Mouse (Mus musculus) B cell, adult 2 months (primary cell): ENCODE results near the gene Dtl.

Experiments
- DNase-seq, 2 experiments: peaks; one replicate each; pipeline ENCODE4 v3.0.0; 2022

Dtl gene

GRCm38 (mm10) chr1:191575458-191576247, at the start of gene Dtl, which contains the start of gene Ints7:
Gene Dtl (minus strand): TSS chr1:191575544.
Gene Ints7 (plus strand): TSS chr1:191575636.
- DNase-seq: peak; percentile 99

- DNase-seq: peak in 1 of 2 experiments; percentile 12
Observed at GRCm38 (mm10) chr1:191625026-191625425, 49.7 kb upstream of the Dtl start.

- peak; percentile 6 to 16 for DNase-seq
Observed at GRCm38 (mm10) chr1:191624492-191624891, 49.1 kb upstream of the Dtl start.

- no peak for DNase-seq
Observed at GRCm38 (mm10) chr1:191622801-191623200, 47.5 kb upstream of the Dtl start.

DNA sequence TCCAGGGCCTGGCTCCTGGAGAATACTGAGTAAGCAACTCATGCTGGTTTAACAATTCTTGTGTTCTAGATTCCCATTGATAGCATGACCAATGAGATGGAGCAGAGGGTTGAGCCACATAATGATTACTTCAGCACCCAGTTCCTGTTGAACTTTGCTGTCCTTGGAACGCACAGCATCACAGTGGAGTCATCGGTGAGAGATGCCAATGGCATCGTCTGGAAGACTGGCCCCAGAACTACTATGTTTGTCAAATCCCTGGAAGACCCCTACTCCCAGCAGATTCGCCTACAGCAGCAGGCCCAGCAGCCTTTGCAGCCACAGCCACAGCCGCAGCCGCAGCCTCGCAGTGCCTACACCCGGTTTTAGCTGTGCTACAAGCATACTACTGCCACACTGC, 45.8 kb upstream of the Dtl start:
- no peak for DNase-seq

DNA sequence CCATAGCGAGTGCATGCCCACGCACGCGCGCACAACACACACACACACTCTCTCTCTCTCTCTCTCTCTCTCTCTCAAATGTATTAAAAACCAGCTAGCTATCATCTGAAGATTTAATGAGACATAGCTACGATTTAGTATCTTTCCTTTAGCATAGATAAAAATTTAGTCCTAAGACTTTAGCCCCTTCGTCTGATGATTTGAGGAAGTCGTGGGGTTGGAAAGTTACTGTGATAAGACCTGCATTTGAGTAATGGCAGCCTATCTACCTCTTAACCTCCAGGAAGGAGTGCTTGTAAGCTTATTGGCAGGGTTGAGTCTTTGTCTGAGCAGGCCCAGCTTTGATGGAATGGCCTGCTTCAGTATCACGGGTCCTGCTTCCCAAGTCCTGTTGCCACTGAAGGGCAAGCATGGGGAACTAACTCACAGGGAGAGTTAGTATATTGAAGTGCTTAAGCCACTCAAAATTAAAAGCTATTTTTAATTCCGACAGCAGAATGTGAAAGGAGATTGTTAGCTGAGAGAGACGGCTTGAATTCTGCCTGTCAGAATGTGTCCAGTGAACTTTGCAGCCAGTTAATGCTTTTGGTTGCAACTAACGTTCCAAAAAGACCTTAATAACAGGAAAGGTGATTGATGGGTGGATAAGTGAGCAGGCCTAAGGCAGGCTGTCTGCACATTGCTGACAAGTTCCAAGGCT, 42.9 kb upstream of the Dtl start:
- DNase-seq: no peak

DNA sequence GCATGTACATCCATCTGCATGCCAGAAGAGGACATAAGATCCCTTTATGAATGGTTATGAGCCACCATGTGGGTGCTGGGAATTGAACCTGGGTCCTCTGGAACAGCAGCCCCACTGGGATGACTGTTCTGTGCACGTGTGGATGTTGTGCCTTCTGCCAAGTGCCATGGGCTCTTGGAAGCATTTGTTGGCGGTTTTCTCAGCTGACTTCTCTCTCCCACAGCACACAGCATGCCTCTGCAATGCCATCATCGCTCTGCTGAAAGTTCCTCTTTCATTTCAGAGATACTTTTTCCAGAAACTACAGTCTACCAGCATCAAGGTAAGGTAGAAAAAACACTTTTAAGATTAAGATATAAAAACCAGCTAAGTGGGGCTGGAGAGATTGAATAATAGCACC, 42.2 kb upstream of the Dtl start:
- DNase-seq: no peak

DNA sequence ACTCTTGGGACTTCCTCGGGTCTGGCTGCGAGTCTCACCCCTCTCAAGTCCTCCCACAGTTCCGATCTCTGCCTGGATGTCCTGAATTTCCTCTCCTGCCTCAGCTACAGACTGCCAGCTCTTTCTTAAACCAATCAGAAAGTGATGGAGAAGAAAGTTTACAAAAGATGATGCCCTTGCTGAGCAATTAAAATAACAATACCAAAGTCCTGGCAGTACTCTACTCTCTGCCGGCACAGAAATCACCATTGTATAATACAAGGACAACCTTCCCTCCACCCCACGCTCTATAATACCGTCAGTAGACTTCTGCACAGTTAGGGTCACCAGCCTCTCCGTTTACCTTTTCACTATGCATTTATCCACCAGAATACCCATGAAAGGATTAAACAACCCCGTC, 40.9 kb upstream of the Dtl start:
- DNase-seq: no peak

DNA sequence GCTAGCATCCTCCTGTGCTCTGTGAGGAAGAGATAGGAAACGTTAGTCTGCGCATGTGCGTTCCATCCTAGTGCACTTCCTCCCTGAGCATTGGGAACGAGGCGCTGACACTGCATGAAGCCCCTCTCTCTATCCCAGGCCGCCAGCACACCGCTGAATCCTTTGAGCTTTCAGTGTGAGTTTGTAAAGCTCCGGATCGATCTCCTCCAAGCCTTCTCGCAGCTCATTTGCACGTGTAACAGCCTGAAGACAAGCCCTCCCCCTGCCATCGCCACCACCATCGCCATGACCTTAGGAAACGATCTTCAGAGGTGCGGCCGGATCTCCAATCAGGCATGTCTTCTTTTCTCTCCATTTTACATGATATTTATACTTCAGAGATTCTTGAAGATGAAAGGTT, 37.5 kb upstream of the Dtl start:
- DNase-seq: no peak

- DNase-seq: no peak
Observed at GRCm38 (mm10) chr1:191611686-191612085, 36.3 kb upstream of the Dtl start.

DNA sequence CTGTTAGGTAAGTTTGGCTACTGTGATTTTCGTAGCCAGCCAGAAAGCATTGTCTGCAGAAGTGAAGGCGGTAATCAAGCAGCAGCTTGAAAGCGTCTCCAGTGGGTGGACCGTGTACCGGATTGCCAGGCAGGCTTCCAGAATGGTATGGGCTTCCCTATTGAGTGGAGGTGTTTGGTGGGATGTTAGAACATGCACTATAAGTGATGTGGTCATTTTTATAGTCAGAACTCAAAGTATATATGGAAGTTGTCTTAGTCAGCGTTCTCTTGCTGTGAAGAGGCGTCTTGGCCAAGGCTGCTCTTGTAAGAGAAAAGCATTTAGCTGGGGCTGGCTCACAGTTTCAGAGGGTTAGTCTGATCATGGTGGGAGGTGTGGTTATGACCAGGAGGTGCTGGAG, 35.0 kb upstream of the Dtl start:
- DNase-seq: no peak

- no peak for DNase-seq
Observed at GRCm38 (mm10) chr1:191609578-191609977, 34.2 kb upstream of the Dtl start.

- no peak for DNase-seq
Observed at GRCm38 (mm10) chr1:191609051-191609450, 33.7 kb upstream of the Dtl start.

DNA sequence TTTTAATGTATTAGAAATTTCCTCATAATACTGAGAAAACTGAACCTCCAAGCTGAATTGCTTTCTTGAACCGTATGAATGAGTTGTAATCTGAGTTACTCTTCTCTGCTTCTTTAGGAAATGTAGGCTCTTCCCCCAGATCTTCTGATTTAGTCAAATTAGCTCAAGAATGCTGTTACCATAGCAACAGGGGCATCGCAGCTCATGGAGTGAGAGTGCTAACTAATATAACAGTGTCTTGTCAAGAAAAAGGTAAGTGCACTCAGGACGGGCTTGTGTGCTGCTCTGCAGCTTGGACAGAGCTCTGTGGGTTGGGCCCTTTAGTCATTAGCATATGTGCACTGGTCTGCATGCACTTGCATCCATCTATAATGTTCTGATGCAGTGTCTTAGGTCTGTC, 29.3 kb upstream of the Dtl start:
- DNase-seq: no peak

- DNase-seq: peak; percentile 47 to 48
Observed at GRCm38 (mm10) chr1:191599210-191599609, 23.9 kb upstream of the Dtl start.

- DNase-seq: no peak
Observed at GRCm38 (mm10) chr1:191596076-191596475, 20.7 kb upstream of the Dtl start.

DNA sequence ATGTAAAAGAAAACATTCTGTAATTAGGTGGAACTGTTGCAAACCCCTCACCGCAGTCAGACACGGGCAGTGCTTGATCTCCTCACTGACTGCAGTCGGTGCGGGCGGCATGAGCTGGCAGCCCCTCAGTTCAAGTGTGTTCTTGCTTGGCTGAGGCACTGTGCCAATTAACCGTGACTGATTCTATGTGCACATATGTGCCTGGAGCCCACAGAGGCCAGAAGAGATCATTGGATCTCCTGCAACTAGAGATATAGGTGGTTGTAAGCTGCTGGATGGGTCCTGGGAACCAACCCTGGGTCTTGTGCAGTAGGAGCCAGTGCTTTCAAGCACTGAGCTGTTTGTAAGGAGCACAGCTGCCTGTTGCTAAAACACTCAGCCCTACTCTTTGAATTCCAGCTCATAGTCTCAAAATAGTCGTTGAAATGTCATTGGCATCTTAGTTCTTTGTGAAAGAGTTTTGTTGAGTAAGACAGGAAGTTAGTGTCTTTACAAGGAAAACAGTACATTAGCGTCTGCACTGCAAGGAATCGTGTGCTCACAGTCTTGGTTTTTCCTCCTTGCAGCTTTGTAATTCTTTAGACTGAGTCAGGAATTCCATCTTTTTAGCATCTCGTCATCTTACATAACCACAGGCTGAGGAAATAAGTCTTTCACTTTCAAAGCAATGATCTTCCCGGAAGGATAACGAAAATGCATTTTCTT, 16.8 kb upstream of the Dtl start:
- no peak for DNase-seq

- no peak for DNase-seq
Observed at GRCm38 (mm10) chr1:191588749-191589148, 13.4 kb upstream of the Dtl start.

- DNase-seq: no peak
Observed at GRCm38 (mm10) chr1:191587062-191587461, 11.7 kb upstream of the Dtl start.

GRCm38 (mm10) chr1:191585704-191586103, 10.4 kb upstream of the Dtl start:
- DNase-seq: peak; percentile 22 to 30

DNA sequence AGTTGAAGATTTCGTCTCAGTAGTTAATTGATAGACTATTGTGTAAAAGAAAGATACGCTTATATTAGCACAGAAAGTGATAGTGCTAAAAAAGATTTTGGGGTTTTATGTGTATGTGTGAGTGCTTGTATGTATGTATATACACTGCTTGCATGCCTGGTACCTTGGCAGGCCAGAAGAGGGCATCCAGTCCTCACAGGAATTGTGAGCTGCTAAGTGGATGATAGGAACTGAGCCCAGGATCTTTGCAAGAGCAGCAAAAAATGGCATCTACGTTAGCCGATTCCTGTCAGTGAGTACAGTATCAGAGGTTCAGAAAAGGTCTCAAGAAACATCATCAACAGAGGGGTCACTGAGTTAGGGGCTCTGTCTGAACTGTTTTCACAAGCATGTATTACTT, 9.1 kb upstream of the Dtl start:
- no peak for DNase-seq

GRCm38 (mm10) chr1:191583836-191584235, 8.5 kb upstream of the Dtl start:
- DNase-seq: no peak

DNA sequence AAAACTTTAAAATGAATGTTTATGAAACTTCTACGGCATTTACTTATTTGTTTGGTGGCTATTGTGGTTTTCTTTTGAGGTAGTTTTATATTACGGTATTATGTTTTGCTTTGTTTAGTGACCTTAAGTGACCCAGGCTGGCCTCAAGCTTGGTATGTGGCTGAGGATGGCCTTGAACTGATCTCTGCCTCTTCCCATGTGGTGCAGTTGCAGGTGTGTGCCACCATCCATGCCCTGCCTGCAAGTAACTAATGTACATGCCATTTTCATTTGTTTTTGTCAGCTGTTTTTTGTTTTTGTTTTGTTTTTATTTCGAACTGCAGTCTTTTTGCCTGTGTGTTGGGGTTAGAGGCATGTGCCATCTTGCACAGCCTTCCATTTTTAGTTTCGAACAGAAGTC, 6.3 kb upstream of the Dtl start:
- DNase-seq: no peak

DNA sequence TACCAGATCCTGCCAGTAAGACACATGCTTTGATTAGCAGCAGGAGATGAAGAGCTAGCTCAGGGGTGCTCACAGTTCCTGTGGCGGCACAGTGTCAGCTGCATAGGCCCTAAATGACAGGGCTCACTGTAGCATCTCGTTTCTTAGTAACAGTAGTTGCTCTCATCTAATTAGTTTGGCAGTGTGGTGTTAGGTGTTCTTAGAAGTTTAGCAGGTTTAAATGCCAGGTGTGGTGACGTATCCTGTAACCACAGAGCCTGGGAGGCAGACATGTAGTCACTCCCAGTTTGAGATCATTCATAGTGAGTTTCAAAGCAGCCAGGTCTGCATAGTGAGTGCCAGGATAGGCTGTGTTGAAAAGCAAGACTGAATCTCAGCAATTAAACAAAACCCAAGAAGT, 4.2 kb upstream of the Dtl start:
- DNase-seq: no peak
